Mouse (Mus musculus): ENCODE measurements around the gene Gm20716. TPM values are rescaled to one million over a fixed set of nuclear protein-coding genes. Genes with fewer than 3 reads are reported as not detected.

Gm20716 gene
- polyA plus RNA-seq, 1 experiment from 2014 or later, result 28.5 TPM

DNA sequence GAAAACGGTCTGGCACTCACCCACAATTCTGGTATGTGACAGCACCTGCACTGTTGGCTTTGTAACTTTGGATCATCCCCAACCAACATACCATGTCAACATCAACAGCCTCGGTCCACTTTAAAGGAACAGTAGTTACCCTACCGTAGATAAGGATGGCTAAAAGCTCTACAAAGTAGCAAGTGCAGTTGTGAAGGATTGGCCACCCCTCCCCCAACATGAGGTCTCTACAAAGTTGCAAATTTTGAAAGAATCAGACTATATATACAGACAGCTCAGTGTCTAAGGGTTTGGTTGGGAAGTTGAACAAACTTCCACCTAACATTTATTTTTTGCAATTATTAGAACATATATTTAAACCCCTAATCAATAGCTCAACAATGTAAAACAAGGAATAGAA is 22.3 kb downstream of the Gm20716 start:
- peaks cover 5% of the 10 kb centered on the region for H3K4me1 ChIP-seq (ENCODE audit: control insufficient read depth, insufficient read depth, low read length)
- no peak overlapping the region for H3K4me2 ChIP-seq (ENCODE audit: low read depth, severe bottlenecking)
- H3K27ac ChIP-seq (replicated peaks; ENCODE audit: low read depth, low read length), result no peak overlapping the region
- no peak overlapping the region for H3K9ac ChIP-seq (ENCODE audit: low read length)
- no peaks in the 10 kb centered on the region for H3K9me3 ChIP-seq (ENCODE audit: control insufficient read depth, low read length)
- WGBS, result 91% methylated on average over 3 of the region's 3 CpGs
- H3K4me3 ChIP-seq (ENCODE audit: low read depth, low read length), result no peak overlapping the region
- no peaks in the 10 kb centered on the region for H3K27me3 ChIP-seq (ENCODE audit: control insufficient read depth, insufficient read depth, low read length)
- peaks cover 22% of the 10 kb centered on the region for H3K36me3 ChIP-seq (ENCODE audit: control insufficient read depth, insufficient read depth, low read length)
- no peak for ATAC-seq (ENCODE audit: insufficient number of reproducible peaks, low FRiP score, low TSS enrichment, low read depth)
- DNase-seq (ENCODE audit: low spot score), result no peak

DNA sequence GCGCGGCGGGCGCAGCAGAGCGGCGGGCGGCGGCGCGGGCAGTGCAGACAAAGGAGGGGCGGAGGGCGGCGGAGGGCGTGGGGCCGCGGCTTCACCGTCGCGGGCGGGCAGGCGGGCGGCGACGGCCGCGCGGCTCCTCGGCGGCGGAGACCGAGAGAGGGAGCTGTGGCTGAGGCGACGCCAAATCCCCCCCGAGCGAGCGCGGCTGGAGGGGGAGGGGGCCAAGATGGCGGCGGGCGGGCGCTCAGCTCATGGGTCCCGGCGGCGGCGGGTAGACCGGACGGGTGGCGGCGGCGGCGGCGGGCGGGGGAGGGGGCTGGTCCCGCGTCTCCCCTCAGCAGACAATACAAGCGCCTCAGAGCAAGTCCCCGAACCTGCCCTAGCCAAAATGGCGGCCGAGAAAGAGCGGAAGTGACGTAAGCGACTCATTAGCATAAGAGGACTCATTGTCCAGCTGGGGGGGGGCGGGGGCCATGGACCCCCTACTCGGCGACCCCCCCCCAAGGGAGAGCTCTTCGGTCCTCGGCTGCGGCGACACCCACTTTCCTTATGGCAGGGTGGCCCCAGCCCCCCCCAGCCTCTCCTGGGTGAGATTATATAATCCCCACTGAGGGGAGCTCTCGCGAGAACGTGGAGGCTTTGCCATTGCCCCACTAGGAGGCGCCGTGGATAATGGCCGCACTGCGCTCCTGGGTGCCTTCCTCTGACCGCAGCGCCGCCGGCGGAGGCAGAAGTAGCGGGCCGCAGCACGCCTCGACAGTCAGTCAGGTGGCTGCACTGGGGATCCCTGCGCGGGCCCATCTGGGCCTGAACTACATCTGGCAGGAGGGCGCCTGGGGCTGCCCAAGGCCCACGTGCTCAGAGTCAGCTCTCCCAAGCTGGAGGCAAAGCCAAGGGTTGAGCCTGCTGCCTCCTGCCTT is 23.2 kb downstream of the Gm20716 start, which contains the start of gene Adnp:
Gene Adnp, minus strand, starts transcription at position 388 of the 920 bp plus-strand sequence.
- H3K4me3 ChIP-seq (ENCODE audit: low read depth, low read length), result peak within 1 kb of the TSS; percentile 100
- under 1% methylated on average over 74 of the region's 89 CpGs for WGBS
- H3K9ac ChIP-seq (ENCODE audit: low read length), result peak within 1 kb of the TSS; percentile 100
- H3K4me2 ChIP-seq (ENCODE audit: low read depth, severe bottlenecking), result peak within 1 kb of the TSS; percentile 77
- no peaks in the 10 kb centered on the region for H3K9me3 ChIP-seq (ENCODE audit: control insufficient read depth, low read length)
- peaks cover 5% of the 10 kb centered on the region for H3K4me1 ChIP-seq (ENCODE audit: control insufficient read depth, insufficient read depth, low read length)
- ATAC-seq (ENCODE audit: insufficient number of reproducible peaks, low FRiP score, low TSS enrichment, low read depth), result peak; percentile 90
- H3K27me3 ChIP-seq (ENCODE audit: control insufficient read depth, insufficient read depth, low read length), result no peaks in the 10 kb centered on the region
- peak; percentile 99 for DNase-seq (ENCODE audit: low spot score)
- peak within 1 kb of the TSS; percentile 100 for H3K27ac ChIP-seq (replicated peaks; ENCODE audit: low read depth, low read length)
- peaks cover 17% of the 10 kb centered on the region for H3K36me3 ChIP-seq (ENCODE audit: control insufficient read depth, insufficient read depth, low read length)

GRCm38 (mm10) chr2:168205681-168206631 is 24.2 kb downstream of the Gm20716 start:
- Histone ChIP-seq H3K4me1 (ENCODE audit: control insufficient read depth, insufficient read depth, low read length) (peaks cover 5% of the 10 kb centered on the region), H3K36me3 (ENCODE audit: control insufficient read depth, insufficient read depth, low read length) (peaks cover 13% of the 10 kb centered on the region), H3K4me3 (ENCODE audit: low read depth, low read length) (peak overlapping the region; percentile 100), H3K9me3 (ENCODE audit: control insufficient read depth, low read length) (no peaks in the 10 kb centered on the region), H3K4me2 (ENCODE audit: low read depth, severe bottlenecking) (peak overlapping the region; percentile 77), H3K27me3 (ENCODE audit: control insufficient read depth, insufficient read depth, low read length) (no peaks in the 10 kb centered on the region), H3K9ac (ENCODE audit: low read length) (peak overlapping the region; percentile 100), H3K27ac (replicated peaks; ENCODE audit: low read depth, low read length) (peak overlapping the region; percentile 100)
- ATAC-seq (ENCODE audit: insufficient number of reproducible peaks, low FRiP score, low TSS enrichment, low read depth), result no peak
- peak; percentile 62 for DNase-seq (ENCODE audit: low spot score)
- under 1% methylated on average over 46 of the region's 49 CpGs for WGBS

DNA sequence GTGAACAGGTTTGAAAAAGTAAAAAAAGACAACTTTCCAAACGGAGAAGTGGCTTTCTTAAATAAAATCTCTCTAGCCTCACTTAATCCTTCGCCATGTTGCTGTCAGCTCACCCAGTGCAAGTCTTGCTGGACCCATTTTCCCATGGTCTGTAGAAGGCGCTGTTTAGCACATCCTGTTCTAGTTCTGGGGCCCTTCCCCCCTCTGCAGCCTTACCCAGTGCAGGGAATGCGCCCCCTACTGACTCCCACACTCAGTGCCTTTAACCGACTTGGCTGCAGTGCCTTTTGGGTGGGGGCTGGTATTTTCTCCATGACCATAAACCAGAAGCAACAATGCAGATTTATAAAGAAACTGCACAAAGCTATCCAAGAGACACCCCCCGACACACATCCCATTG is 24.9 kb downstream of the Gm20716 start:
- no peaks in the 10 kb centered on the region for H3K27me3 ChIP-seq (ENCODE audit: control insufficient read depth, insufficient read depth, low read length)
- peak overlapping the region; percentile 100 for H3K4me3 ChIP-seq (ENCODE audit: low read depth, low read length)
- H3K4me2 ChIP-seq (ENCODE audit: low read depth, severe bottlenecking), result peak overlapping the region; percentile 77
- DNase-seq (ENCODE audit: low spot score) (peak; percentile 94), ATAC-seq (ENCODE audit: insufficient number of reproducible peaks, low FRiP score, low TSS enrichment, low read depth) (no peak)
- H3K4me1 ChIP-seq (ENCODE audit: control insufficient read depth, insufficient read depth, low read length), result peaks cover 5% of the 10 kb centered on the region
- H3K9me3 ChIP-seq (ENCODE audit: control insufficient read depth, low read length), result no peaks in the 10 kb centered on the region
- H3K9ac ChIP-seq (ENCODE audit: low read length), result peak overlapping the region; percentile 100
- peak overlapping the region; percentile 100 for H3K27ac ChIP-seq (replicated peaks; ENCODE audit: low read depth, low read length)
- WGBS, result 6% methylated on average over 6 of the region's 6 CpGs
- peaks cover 13% of the 10 kb centered on the region for H3K36me3 ChIP-seq (ENCODE audit: control insufficient read depth, insufficient read depth, low read length)

- Histone ChIP-seq H3K4me1 (ENCODE audit: control insufficient read depth, insufficient read depth, low read length) (peaks cover 7% of the 10 kb centered on the region), H3K9ac (ENCODE audit: low read length) (peak overlapping the region; percentile 100; the same call in 1 of the 2 replicates), H3K4me3 (ENCODE audit: low read depth, low read length) (peak overlapping the region; percentile 100), H3K27ac (replicated peaks; ENCODE audit: low read depth, low read length) (no peak overlapping the region), H3K9me3 (ENCODE audit: control insufficient read depth, low read length) (no peaks in the 10 kb centered on the region), H3K36me3 (ENCODE audit: control insufficient read depth, insufficient read depth, low read length) (peaks cover 14% of the 10 kb centered on the region), H3K27me3 (ENCODE audit: control insufficient read depth, insufficient read depth, low read length) (no peaks in the 10 kb centered on the region), H3K4me2 (ENCODE audit: low read depth, severe bottlenecking) (peak overlapping the region; percentile 77)
- 92% methylated on average over 8 of the region's 8 CpGs for WGBS
- no peak for DNase-seq (ENCODE audit: low spot score)
- no peak for ATAC-seq (ENCODE audit: insufficient number of reproducible peaks, low FRiP score, low TSS enrichment, low read depth)
Measured at GRCm38 (mm10) chr2:168204476-168204999, 25.6 kb downstream of the Gm20716 start.

- no peak for ATAC-seq (ENCODE audit: insufficient number of reproducible peaks, low FRiP score, low TSS enrichment, low read depth)
- no peak overlapping the region for H3K4me2 ChIP-seq (ENCODE audit: low read depth, severe bottlenecking)
- peaks cover 17% of the 10 kb centered on the region for H3K36me3 ChIP-seq (ENCODE audit: control insufficient read depth, insufficient read depth, low read length)
- WGBS, result 92% methylated on average over 4 of the region's 5 CpGs
- no peak overlapping the region for H3K27ac ChIP-seq (replicated peaks; ENCODE audit: low read depth, low read length)
- H3K4me3 ChIP-seq (ENCODE audit: low read depth, low read length), result no peak overlapping the region
- peaks cover 8% of the 10 kb centered on the region for H3K4me1 ChIP-seq (ENCODE audit: control insufficient read depth, insufficient read depth, low read length)
- no peaks in the 10 kb centered on the region for H3K9me3 ChIP-seq (ENCODE audit: control insufficient read depth, low read length)
- H3K27me3 ChIP-seq (ENCODE audit: control insufficient read depth, insufficient read depth, low read length), result no peaks in the 10 kb centered on the region
- no peak for DNase-seq (ENCODE audit: low spot score)
- no peak overlapping the region for H3K9ac ChIP-seq (ENCODE audit: low read length)
Measured at GRCm38 (mm10) chr2:168200014-168200691, 30.0 kb downstream of the Gm20716 start.

GRCm38 (mm10) chr2:168199476-168199875 is 30.7 kb downstream of the Gm20716 start:
- no peak for ATAC-seq (ENCODE audit: insufficient number of reproducible peaks, low FRiP score, low TSS enrichment, low read depth)
- peaks cover 14% of the 10 kb centered on the region for H3K36me3 ChIP-seq (ENCODE audit: control insufficient read depth, insufficient read depth, low read length)
- peaks cover 5% of the 10 kb centered on the region for H3K4me1 ChIP-seq (ENCODE audit: control insufficient read depth, insufficient read depth, low read length)
- no peak overlapping the region for H3K4me2 ChIP-seq (ENCODE audit: low read depth, severe bottlenecking)
- H3K9ac ChIP-seq (ENCODE audit: low read length), result no peak overlapping the region
- H3K9me3 ChIP-seq (ENCODE audit: control insufficient read depth, low read length), result no peaks in the 10 kb centered on the region
- H3K27me3 ChIP-seq (ENCODE audit: control insufficient read depth, insufficient read depth, low read length), result no peaks in the 10 kb centered on the region
- no peak for DNase-seq (ENCODE audit: low spot score)
- H3K4me3 ChIP-seq (ENCODE audit: low read depth, low read length), result no peak overlapping the region
- 94% methylated on average over 4 of the region's 4 CpGs for WGBS
- H3K27ac ChIP-seq (replicated peaks; ENCODE audit: low read depth, low read length), result no peak overlapping the region
